In genomic region chr19:46409506-46409905, GRCm38 (mm10) we compare ENCODE assay signal across 1 mouse cellular context.
TF ChIP-seq lines count a peak whose summit lies in the region.

No protein-coding gene starts in this region.

TF ChIP-seq in MEL, 35 proteins besides CTCF, POLR2A, EP300 and RAD21:
- TF ChIP-seq SMC3 (IDR thresholded peaks at IDR 0.05; ENCODE audit: low read depth, low read length) (no peak), POLR2AphosphoS2 (IDR thresholded peaks at IDR 0.05; ENCODE audit: low read length) (no peak), ZNF384 (IDR thresholded peaks at IDR 0.05; ENCODE audit: low read depth, low read length) (peak; percentile 75), NRF1 (IDR thresholded peaks at IDR 0.05; ENCODE audit: insufficient read depth, low read depth, low read length, poor library complexity, severe bottlenecking) (no peak), POLR2AphosphoS5 (IDR thresholded peaks at IDR 0.05; ENCODE audit: borderline replicate concordance, low read depth, low read length) (no peak), UBTF (IDR thresholded peaks at IDR 0.05; ENCODE audit: borderline replicate concordance, insufficient read depth, low read depth, low read length) (no peak), ELF1 (IDR thresholded peaks at IDR 0.05; ENCODE audit: low read depth, low read length) (peak; percentile 70), SIN3A (IDR thresholded peaks at IDR 0.05; ENCODE audit: low read length) (peak; percentile 59; the same call in 1 of the 2 replicates), GATA1 (IDR thresholded peaks at IDR 0.05; ENCODE audit: low read depth, low read length) (peak; percentile 24; the same call in 1 of the 2 replicates)
TF ChIP-seq in MEL: peak in this region for 4.
